Mouse (Mus musculus) E14TG2a.4 (cell line): ENCODE data around the gene Dera.

Experiments used
- CTCF ChIP-seq: conservative IDR thresholded peaks from 2 replicates; pipeline ENCODE4 v1.5.1; 2014; ENCODE audit warnings: low read length
- NANOG ChIP-seq: IDR thresholded peaks from 2 replicates; pipeline ENCODE4 v1.6.1; 2014; ENCODE audit warnings: borderline replicate concordance, low read length, mixed read lengths
- POU5F1 ChIP-seq: IDR thresholded peaks from 2 replicates; pipeline ENCODE4 v1.6.1; 2014; ENCODE audit warnings: low read length, borderline replicate concordance

DNA sequence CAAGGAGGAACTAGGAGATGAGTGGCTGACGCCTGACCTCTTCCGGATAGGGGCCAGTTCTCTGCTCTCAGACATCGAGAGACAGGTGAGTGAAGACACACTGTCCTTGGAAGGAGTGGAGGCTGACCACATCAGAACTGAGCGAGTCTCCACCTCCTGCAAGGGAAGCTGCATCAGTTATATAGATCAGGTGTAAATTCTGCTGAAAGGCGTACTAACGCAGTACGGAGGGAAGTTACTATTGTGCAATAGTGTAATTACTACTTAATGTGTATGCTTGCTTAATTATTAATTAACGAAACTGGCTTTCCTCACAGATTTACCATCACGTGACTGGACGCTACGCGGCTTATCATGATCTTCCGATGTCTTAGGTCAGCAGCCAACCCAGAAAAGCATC is 82.5 kb downstream of the Dera start:
- TF ChIP-seq CTCF (no peak), NANOG (no peak), POU5F1 (no peak)
